Mouse (Mus musculus) heart, adult 2 months (tissue): Measurements from ENCODE around the gene Bmpr1b.

ENCODE experiments used
- CTCF ChIP-seq: fragments of 200-600 bp; IDR thresholded peaks from 2 replicates; pipeline ENCODE4 v1.8.1; 2022; ENCODE audit warnings: antibody characterized with exemption, mild to moderate bottlenecking, moderate library complexity
- EP300 ChIP-seq: fragments of 200-500 bp; IDR thresholded peaks from 2 replicates; pipeline ENCODE4 v1.6.1; 2011; ENCODE audit warnings: low read depth, low read length, control low read depth; ENCODE audit not compliant: insufficient read depth
- POLR2A ChIP-seq: fragments of 200-500 bp; IDR thresholded peaks from 2 replicates; pipeline ENCODE4 v1.6.1; 2011; ENCODE audit warnings: mild to moderate bottlenecking, low read depth, low read length, control low read depth; ENCODE audit not compliant: insufficient read depth

DNA sequence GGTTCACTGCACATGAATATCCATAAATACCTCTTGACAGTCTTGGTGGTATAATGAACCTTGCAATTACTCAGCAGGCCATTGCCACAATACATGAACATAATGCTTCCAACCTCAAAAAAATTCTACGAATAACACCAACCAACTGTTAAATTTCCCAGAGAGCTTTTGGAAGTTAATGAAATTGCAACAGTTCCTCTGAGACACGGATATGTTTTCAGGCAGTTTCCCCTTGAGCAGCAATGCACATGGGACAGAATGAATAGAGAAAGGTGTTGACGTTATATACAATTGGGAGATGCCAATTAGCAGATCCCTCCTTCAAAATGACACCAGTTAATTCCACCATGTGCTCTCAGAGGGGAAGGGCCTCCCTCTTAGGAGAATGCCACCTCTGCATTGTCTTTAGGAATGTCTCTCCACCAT, 225.9 kb downstream of the Bmpr1b start:
- TF ChIP-seq CTCF (no peak), EP300 (no peak), POLR2A (no peak)
